Mouse (Mus musculus) liver, embryonic 14.5 days (tissue): ENCODE measurements around the gene Efl1.

Experiments used
- CTCF ChIP-seq: IDR thresholded peaks from 2 replicates; pipeline ENCODE4 v1.5.1; 2016; ENCODE audit warnings: antibody characterized with exemption, low read depth, control low read depth
- EP300 ChIP-seq: IDR thresholded peaks from 2 replicates; pipeline ENCODE4 v1.6.1; 2016; ENCODE audit warnings: antibody characterized with exemption, low read depth

- TF ChIP-seq EP300 (no peak), CTCF (no peak)
Observed at GRCm38 (mm10) chr7:82752171-82753085, 104.0 kb downstream of the Efl1 start.
